Mouse (Mus musculus) intestine, embryonic 14.5 days (tissue): ENCODE measurements around the gene Oosp1. TPM values are rescaled to one million over a fixed set of nuclear protein-coding genes. Genes with fewer than 3 reads are reported as not detected.

Source experiments
- ATAC-seq: fragments of 200-750 bp; cut with Nextera tagmentation; replicated peaks from 2 replicates; pipeline ENCODE4 v1.8.0; 2017; ENCODE audit warnings: low read depth, moderate number of reproducible peaks, moderate TSS enrichment, moderate library complexity; ENCODE audit not compliant: low FRiP score, low TSS enrichment
- DNase-seq: peaks from one replicate; pipeline ENCODE4 v3.0.0-alpha.2; 2018; ENCODE audit warnings: low spot score
- H3K27ac ChIP-seq: fragments of 300-500 bp; sonication (generic); 2 replicates; pipeline ENCODE4 v1.5.1; 2014; ENCODE audit warnings: low read depth, mild to moderate bottlenecking, control low read depth
- H3K27me3 ChIP-seq: fragments of 300-500 bp; sonication (generic); replicated peaks from 2 replicates; pipeline ENCODE4 v1.6.1; 2014; ENCODE audit warnings: low read length, control low read depth; ENCODE audit not compliant: control insufficient read depth, insufficient read depth
- H3K36me3 ChIP-seq: fragments of 300-500 bp; sonication (generic); 2 replicates; pipeline ENCODE4 v1.6.1; 2014; ENCODE audit warnings: low read length, control low read depth; ENCODE audit not compliant: control insufficient read depth, insufficient read depth
- H3K4me1 ChIP-seq: fragments of 300-500 bp; sonication (generic); replicated peaks from 2 replicates; pipeline ENCODE4 v1.6.1; 2014; ENCODE audit warnings: low read length, control low read depth, mixed read lengths; ENCODE audit not compliant: control insufficient read depth, insufficient read depth
- H3K4me2 ChIP-seq: fragments of 300-500 bp; sonication (generic); 2 replicates; pipeline ENCODE4 v1.6.1; 2014; ENCODE audit warnings: low read length
- H3K4me3 ChIP-seq: fragments of 300-500 bp; sonication (generic); 2 replicates; pipeline ENCODE4 v1.5.1; 2014; ENCODE audit warnings: low read depth, low read length, control low read depth, mixed read lengths
- H3K9ac ChIP-seq: fragments of 300-500 bp; sonication (generic); 2 replicates; pipeline ENCODE4 v1.6.1; 2014; ENCODE audit warnings: mild to moderate bottlenecking, low read length
- H3K9me3 ChIP-seq: fragments of 300-500 bp; sonication (generic); 2 replicates; pipeline ENCODE4 v1.6.1; 2016; ENCODE audit warnings: low read length, control low read depth; ENCODE audit not compliant: control insufficient read depth
- WGBS: fragments of 180-500 bp; shearing (Covaris S2); extraction: QIAGEN DNeasy Blood & Tissue Kit; methylation state at CpG from one replicate; pipeline ENCODE4 v1.1.7; 2014; 5-methylcytosine and 5-hydroxymethylcytosine counted together
- polyA plus RNA-seq: library from polyadenylated mRNA; unstranded; fragments of >200 nt; fragmentation: Nextera tagmentation; extraction: Ambion mirVana; gene quantifications from 2 replicates; pipeline ENCODE4 v1.2.1, GENCODE M21; 2014

Gene Oosp1
- polyA plus RNA-seq, 1 experiment from 2014 or later: not detected

DNA sequence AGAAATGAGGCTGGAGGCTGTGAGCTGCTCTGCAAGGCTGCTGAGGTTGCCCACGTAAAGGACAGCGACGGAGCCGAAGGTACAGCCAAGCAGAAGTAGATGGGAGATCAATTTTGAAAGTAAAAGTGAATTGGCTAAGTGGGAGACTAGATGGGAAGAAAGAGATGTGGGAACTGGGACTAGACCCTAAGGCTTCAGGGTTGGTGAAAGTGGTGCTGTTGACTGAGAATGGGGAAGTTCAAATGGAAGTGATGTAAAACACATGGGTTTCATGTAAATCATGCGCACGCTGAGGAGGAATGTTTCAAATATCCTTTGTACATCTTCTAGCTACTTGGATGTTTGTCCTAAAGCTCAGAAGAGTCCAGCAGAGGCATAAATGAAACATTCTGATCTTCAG, 7.4 kb upstream of the Oosp1 start:
- Histone ChIP-seq H3K9ac (no peak overlapping the region), H3K27ac (no peak overlapping the region), H3K4me2 (no peak overlapping the region), H3K4me3 (no peak overlapping the region), H3K4me1 (no peaks in the 10 kb centered on the region), H3K9me3 (no peaks in the 10 kb centered on the region), H3K27me3 (no peaks in the 10 kb centered on the region), H3K36me3 (no peaks in the 10 kb centered on the region)
- ATAC-seq: no peak
- 91% methylated on average over 6 of the region's 6 CpGs for WGBS
- DNase-seq: no peak

DNA sequence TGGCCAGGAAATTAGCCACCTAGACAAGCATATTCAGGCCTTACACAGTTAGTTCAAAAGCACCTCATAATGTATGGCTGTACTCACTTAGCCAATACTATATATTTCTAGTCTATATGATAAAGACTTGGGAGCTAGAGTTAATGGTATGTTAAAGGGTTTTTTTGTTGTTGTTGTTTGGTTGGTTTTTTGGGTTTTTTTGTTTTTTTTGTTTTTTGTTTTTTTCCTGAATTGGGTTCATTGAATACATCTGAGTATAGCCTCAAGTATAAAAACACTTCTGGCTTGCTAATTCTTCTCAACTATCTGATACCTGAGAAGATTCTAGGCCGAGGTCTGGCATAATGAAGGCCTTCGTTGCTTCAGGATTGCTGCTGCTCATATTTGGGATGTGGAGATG, 5.8 kb upstream of the Oosp1 start, which contains the start of gene Oosp3:
Gene Oosp3, plus strand, starts transcription at position 301 of the 400 bp plus-strand sequence.
- ATAC-seq (no peak), DNase-seq (no peak)
- no peaks in the 10 kb centered on the region for H3K27me3 ChIP-seq
- no peak within 1 kb of the TSS for H3K27ac ChIP-seq
- H3K36me3 ChIP-seq: no peaks in the 10 kb centered on the region
- 77% methylated on average over 2 of the region's 2 CpGs for WGBS
- no peaks in the 10 kb centered on the region for H3K9me3 ChIP-seq
- H3K4me3 ChIP-seq: no peak within 1 kb of the TSS
- H3K4me2 ChIP-seq: no peak within 1 kb of the TSS
- H3K4me1 ChIP-seq: no peaks in the 10 kb centered on the region
- no peak within 1 kb of the TSS for H3K9ac ChIP-seq

DNA sequence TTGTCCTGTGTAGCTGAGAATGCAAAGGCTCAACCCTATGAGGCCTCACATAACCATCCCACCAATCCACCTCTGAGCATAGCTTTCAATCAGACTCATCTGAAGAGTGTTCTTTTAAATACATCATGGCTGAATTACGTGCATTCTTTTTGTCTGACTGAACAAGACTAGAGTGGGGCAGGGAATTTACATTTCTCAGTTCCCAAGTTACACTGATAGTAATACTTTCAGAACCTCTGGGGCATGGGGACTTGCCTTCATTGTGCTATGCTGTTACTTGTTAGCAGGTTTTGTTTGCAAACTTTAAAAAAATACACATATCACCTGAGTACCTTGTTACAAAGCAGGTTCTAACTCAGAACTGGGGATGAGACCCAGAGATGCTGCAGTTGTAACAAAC, 504 bp upstream of the Oosp1 start:
- DNase-seq (no peak), ATAC-seq (no peak)
- Histone ChIP-seq H3K27ac (no peak overlapping the region), H3K4me2 (no peak overlapping the region), H3K36me3 (no peaks in the 10 kb centered on the region), H3K27me3 (no peaks in the 10 kb centered on the region), H3K9me3 (no peaks in the 10 kb centered on the region), H3K4me1 (no peaks in the 10 kb centered on the region), H3K4me3 (no peak overlapping the region), H3K9ac (no peak overlapping the region)
- WGBS: 68% methylated on average over 1 of the region's 1 CpGs

DNA sequence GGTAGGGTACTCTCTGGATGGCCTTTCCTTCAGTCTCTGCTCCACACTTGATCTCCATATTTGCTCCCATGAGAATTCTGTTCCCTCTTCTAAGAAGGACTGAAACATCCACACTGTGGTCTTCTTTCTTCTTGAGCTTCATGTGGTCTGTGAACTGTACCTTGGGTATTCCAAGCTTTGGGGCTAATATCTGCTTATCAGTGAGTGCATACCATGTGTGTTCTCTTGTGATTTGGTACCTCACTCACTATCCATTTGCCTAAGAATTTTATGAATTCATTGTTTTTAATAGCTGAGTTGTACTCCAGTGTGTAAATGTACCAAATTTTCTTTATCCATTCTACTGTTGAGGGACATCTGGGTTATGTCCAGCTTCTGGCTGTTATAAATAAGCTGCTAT, 29.4 kb downstream of the Oosp1 start:
- Histone ChIP-seq H3K4me1 (no peaks in the 10 kb centered on the region), H3K9ac (no peak overlapping the region), H3K36me3 (no peaks in the 10 kb centered on the region), H3K4me2 (no peak overlapping the region), H3K9me3 (no peaks in the 10 kb centered on the region), H3K27ac (no peak overlapping the region), H3K27me3 (no peaks in the 10 kb centered on the region), H3K4me3 (no peak overlapping the region)
- ATAC-seq (no peak), DNase-seq (no peak)

- H3K9ac ChIP-seq: no peak within 1 kb of the TSS
- DNase-seq (no peak), ATAC-seq (no peak)
- H3K4me3 ChIP-seq: no peak within 1 kb of the TSS
- H3K36me3 ChIP-seq: no peaks in the 10 kb centered on the region
- H3K9me3 ChIP-seq: no peaks in the 10 kb centered on the region
- no peaks in the 10 kb centered on the region for H3K27me3 ChIP-seq
- no peaks in the 10 kb centered on the region for H3K4me1 ChIP-seq
- no peak within 1 kb of the TSS for H3K4me2 ChIP-seq
- WGBS: 90% methylated on average over 5 of the region's 5 CpGs
- H3K27ac ChIP-seq: no peak within 1 kb of the TSS
These were observed 30.5 kb downstream of the Oosp1 start, which contains the start of gene Oosp2 for GRCm38 (mm10) chr19:11660459-11660858. Oosp2 (minus strand) TSS chr19:11660559.

DNA sequence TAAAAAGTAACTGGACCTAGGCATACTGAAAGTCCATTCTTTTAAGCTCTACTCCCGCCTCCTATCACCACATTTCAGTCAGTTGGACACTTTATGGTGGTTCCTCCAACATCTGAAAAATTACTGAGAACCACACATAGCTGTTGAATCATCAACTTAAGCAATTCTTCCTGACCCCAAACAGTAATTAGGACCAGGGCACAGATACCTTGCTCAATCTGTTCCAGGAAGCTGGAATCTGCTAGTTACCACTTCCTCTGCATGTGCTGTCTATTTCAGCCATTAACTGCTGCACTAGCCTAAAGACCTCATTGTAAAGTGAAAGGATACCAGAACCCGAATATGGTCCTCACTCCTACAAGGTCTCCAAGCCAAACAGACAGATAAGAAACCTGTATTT, 31.8 kb downstream of the Oosp1 start:
- Histone ChIP-seq H3K4me1 (no peaks in the 10 kb centered on the region), H3K9me3 (no peaks in the 10 kb centered on the region), H3K9ac (no peak overlapping the region), H3K27me3 (no peaks in the 10 kb centered on the region), H3K4me2 (no peak overlapping the region), H3K36me3 (no peaks in the 10 kb centered on the region), H3K27ac (no peak overlapping the region), H3K4me3 (no peak overlapping the region)
- ATAC-seq: no peak
- WGBS: 61% methylated on average over 2 of the region's 2 CpGs
- no peak for DNase-seq

- Histone ChIP-seq H3K27ac (no peak overlapping the region), H3K9ac (no peak overlapping the region), H3K4me3 (no peak overlapping the region), H3K4me1 (no peaks in the 10 kb centered on the region), H3K4me2 (no peak overlapping the region), H3K27me3 (no peaks in the 10 kb centered on the region), H3K9me3 (no peaks in the 10 kb centered on the region), H3K36me3 (no peaks in the 10 kb centered on the region)
- ATAC-seq (no peak), DNase-seq (no peak)
- WGBS: 74% methylated on average over 4 of the region's 4 CpGs
These were observed 41.4 kb downstream of the Oosp1 start for GRCm38 (mm10) chr19:11649564-11649963.

DNA sequence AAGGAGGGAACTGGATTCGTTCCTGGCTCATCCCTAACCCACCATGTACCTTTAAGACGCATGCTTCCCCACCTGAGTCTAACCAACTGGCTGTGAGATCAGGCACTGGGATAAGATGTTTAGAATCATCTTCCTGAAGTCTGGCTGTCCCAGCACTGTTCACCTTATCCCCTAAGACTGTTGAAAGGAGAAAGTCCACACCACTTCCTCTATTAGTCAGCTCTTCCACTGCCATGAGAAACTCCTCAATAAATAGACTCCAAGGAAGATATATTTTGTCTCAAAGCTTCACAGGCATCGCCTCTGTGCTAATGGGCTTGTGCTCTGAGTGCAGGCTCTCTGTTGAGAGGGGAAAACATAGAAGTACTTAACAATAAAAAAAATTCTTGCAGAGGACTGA, 44.8 kb downstream of the Oosp1 start:
- Histone ChIP-seq H3K4me2 (no peak overlapping the region), H3K36me3 (no peaks in the 10 kb centered on the region), H3K9ac (no peak overlapping the region), H3K27me3 (no peaks in the 10 kb centered on the region), H3K9me3 (no peaks in the 10 kb centered on the region), H3K4me3 (no peak overlapping the region), H3K4me1 (no peaks in the 10 kb centered on the region), H3K27ac (no peak overlapping the region)
- 77% methylated on average over 3 of the region's 3 CpGs for WGBS
- DNase-seq (no peak), ATAC-seq (no peak)

GRCm38 (mm10) chr19:11640732-11641131, 50.2 kb downstream of the Oosp1 start, which contains the start of gene Ms4a3:
Ms4a3 (minus strand) TSS chr19:11640851.
- Histone ChIP-seq H3K36me3 (no peaks in the 10 kb centered on the region), H3K4me2 (no peak within 1 kb of the TSS), H3K9me3 (no peaks in the 10 kb centered on the region), H3K27ac (no peak within 1 kb of the TSS), H3K4me1 (no peaks in the 10 kb centered on the region), H3K27me3 (no peaks in the 10 kb centered on the region), H3K4me3 (no peak within 1 kb of the TSS), H3K9ac (no peak within 1 kb of the TSS)
- 84% methylated on average over 1 of the region's 1 CpGs for WGBS
- DNase-seq (no peak), ATAC-seq (no peak)
